Mouse (Mus musculus) heart, embryonic 11.5 days (tissue): Measurements from ENCODE around the gene Rhob. TPM values are rescaled to one million over a fixed set of nuclear protein-coding genes. Genes with fewer than 3 reads are reported as not detected.

ENCODE experiments used
- ATAC-seq: fragments of 200-750 bp; cut with Nextera tagmentation; replicated peaks from 2 replicates; pipeline ENCODE4 v1.8.0; 2017; ENCODE audit warnings: moderate library complexity; ENCODE audit not compliant: insufficient number of reproducible peaks, low FRiP score, low TSS enrichment
- H3K27ac ChIP-seq: fragments of 300-500 bp; sonication (generic); 2 replicates; pipeline ENCODE4 v1.5.1; 2014; ENCODE audit warnings: mild to moderate bottlenecking, low read depth, low read length
- H3K27me3 ChIP-seq: fragments of 300-500 bp; sonication (generic); 2 replicates; pipeline ENCODE4 v1.6.1; 2014; ENCODE audit warnings: mild to moderate bottlenecking, low read length, mixed read lengths; ENCODE audit not compliant: control insufficient read depth, insufficient read depth
- H3K36me3 ChIP-seq: fragments of 300-500 bp; sonication (generic); 2 replicates; pipeline ENCODE4 v1.6.1; 2014; ENCODE audit warnings: mild to moderate bottlenecking, low read length, moderate library complexity, mixed read lengths; ENCODE audit not compliant: control insufficient read depth, insufficient read depth
- H3K4me1 ChIP-seq: fragments of 300-500 bp; sonication (generic); 2 replicates; pipeline ENCODE4 v1.6.1; 2014; ENCODE audit warnings: low read length; ENCODE audit not compliant: control insufficient read depth, insufficient read depth
- H3K4me2 ChIP-seq: fragments of 300-500 bp; sonication (generic); 2 replicates; pipeline ENCODE4 v1.6.1; 2014; ENCODE audit warnings: mild to moderate bottlenecking, moderate library complexity
- H3K4me3 ChIP-seq: fragments of 300-500 bp; sonication (generic); 2 replicates; pipeline ENCODE4 v1.5.1; 2014; ENCODE audit warnings: low read depth, low read length
- H3K9ac ChIP-seq: fragments of 300-500 bp; sonication (generic); 2 replicates; pipeline ENCODE4 v1.6.1; 2014; ENCODE audit warnings: mild to moderate bottlenecking, low read depth, low read length, moderate library complexity
- H3K9me3 ChIP-seq: fragments of 300-500 bp; sonication (generic); replicated peaks from 2 replicates; pipeline ENCODE4 v1.6.1; 2016; ENCODE audit warnings: low read length; ENCODE audit not compliant: control insufficient read depth
- WGBS: fragments of 180-500 bp; shearing (Covaris S2); extraction: QIAGEN DNeasy Blood & Tissue Kit; methylation state at CpG from one replicate; pipeline ENCODE4 v1.1.7; 2014; ENCODE audit not compliant: insufficient replicate concordance; 5-methylcytosine and 5-hydroxymethylcytosine counted together
- polyA plus RNA-seq: library from polyadenylated mRNA; unstranded; fragments of >200 nt; fragmentation: Nextera tagmentation; extraction: Ambion mirVana; gene quantifications from 2 replicates; pipeline ENCODE4 v1.2.1, GENCODE M21; 2014

Rhob gene
- polyA plus RNA-seq, 1 experiment from 2014 or later, result 54.8 TPM

DNA sequence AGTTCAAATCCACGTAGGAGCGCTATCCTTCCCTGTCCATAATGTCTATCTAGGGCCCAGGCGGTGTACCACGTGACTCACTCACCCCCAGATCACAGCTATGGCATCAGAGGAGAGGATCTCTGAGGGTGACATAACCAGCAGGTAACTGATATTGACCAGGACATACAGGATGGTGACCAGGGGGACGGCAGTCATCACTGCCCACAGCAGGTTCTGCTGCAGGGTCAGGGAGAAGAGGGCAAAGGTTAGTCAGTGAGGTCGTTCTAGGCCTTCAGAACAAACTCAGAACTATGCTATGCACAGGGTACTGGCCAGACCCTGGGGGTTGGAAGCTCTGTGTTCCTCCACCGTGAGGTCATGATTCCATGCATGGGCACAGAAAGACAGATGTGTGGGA, 35.8 kb upstream of the Rhob start:
- H3K9me3 ChIP-seq, result no peaks in the 10 kb centered on the region
- H3K4me3 ChIP-seq, result no peak overlapping the region
- WGBS, result 74% methylated on average over 7 of the region's 7 CpGs
- H3K4me2 ChIP-seq, result no peak overlapping the region
- no peaks in the 10 kb centered on the region for H3K27me3 ChIP-seq
- no peaks in the 10 kb centered on the region for H3K4me1 ChIP-seq
- ATAC-seq, result no peak
- no peak overlapping the region for H3K27ac ChIP-seq
- H3K36me3 ChIP-seq, result no peaks in the 10 kb centered on the region
- H3K9ac ChIP-seq, result no peak overlapping the region

DNA sequence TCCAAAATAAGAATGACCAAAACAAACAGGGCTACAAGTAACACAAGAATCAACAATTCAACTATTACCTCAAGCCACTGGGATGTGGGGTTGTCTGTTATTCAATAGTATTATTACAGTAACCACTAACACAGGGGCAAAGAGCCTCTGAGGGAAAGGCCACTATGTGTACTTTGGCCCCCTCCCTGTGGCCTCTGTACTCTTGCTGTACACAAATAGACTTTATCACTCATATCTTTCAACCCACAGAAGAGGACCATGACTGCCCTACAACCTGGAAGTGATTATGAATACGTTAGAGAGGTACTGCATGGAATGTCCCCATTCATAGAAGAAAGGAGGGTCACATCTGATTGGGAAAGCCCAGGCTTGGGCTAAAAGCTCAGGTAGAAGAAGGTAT, 35.1 kb upstream of the Rhob start:
- no peak overlapping the region for H3K4me2 ChIP-seq
- WGBS, result 56% methylated on average over 1 of the region's 1 CpGs
- H3K27ac ChIP-seq, result no peak overlapping the region
- no peaks in the 10 kb centered on the region for H3K9me3 ChIP-seq
- H3K9ac ChIP-seq, result no peak overlapping the region
- H3K27me3 ChIP-seq, result no peaks in the 10 kb centered on the region
- H3K4me3 ChIP-seq, result no peak overlapping the region
- no peak for ATAC-seq
- no peaks in the 10 kb centered on the region for H3K4me1 ChIP-seq
- H3K36me3 ChIP-seq, result no peaks in the 10 kb centered on the region

DNA sequence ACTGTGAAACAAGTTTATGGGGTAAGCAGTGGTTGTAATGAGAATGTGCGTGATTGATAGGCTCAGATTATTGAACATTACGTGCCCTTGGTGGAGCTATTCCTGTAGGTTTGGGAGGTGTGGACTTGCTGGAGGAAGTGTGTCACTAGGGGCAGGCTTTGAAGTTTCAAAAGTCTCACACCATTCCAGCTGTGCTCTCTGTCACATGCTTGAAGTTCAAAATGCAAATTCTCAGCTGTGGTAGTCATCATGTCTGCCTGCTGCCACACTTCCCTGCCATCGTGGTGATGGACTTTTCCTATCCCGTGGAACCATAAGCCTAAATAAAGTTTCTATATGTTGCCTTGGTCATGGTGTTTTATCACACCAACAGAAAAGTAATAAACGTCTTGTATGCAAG, 28.0 kb upstream of the Rhob start:
- no peak overlapping the region for H3K4me3 ChIP-seq
- ATAC-seq, result no peak
- no peaks in the 10 kb centered on the region for H3K4me1 ChIP-seq
- H3K27ac ChIP-seq, result no peak overlapping the region
- H3K4me2 ChIP-seq, result no peak overlapping the region
- no peaks in the 10 kb centered on the region for H3K36me3 ChIP-seq
- WGBS, result 68% methylated on average over 5 of the region's 5 CpGs
- H3K27me3 ChIP-seq, result no peaks in the 10 kb centered on the region
- no peak overlapping the region for H3K9ac ChIP-seq
- no peaks in the 10 kb centered on the region for H3K9me3 ChIP-seq

DNA sequence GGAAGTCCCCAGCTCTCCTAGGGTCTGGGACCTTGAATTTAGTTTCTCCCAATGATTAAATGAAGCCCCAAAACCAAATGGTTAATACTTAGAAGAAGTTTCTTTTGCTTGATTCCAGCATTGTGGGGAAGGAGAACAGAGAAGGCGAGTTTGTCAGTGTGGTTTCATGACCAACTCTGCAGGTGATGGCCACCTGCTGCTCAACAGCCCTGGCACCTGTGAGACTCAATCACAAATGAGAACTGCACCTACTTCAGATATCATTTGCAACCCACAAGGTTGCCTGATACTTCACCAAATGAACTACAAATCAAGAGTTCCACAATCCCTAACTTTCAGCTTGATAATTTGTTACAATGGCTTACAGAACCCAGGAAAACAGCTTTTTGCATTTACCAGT, 27.4 kb upstream of the Rhob start:
- H3K9ac ChIP-seq, result no peak overlapping the region
- WGBS, result 63% methylated on average over 1 of the region's 1 CpGs
- no peaks in the 10 kb centered on the region; the same call in 1 of the 2 replicates for H3K4me1 ChIP-seq

DNA sequence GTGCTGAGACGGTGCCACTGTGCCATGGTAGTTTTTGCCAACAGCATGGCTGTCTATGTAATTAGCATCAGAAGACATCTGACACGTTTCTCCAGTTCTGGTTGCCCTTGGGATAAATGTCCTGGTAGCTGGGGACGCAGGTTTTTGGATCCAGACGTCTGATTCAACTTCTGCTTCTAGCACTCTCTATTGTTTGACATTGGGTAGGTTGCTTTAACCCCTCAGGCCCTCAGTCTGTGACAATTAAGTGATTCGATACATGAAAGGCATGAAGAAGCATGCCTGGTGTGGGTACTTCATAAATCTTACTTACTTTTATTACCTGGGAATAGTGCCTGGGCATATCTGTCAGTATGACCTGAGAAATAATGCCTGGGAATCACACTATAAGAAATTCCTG, 24.3 kb upstream of the Rhob start:
- ATAC-seq, result no peak
- Histone ChIP-seq H3K36me3 (no peaks in the 10 kb centered on the region), H3K27ac (no peak overlapping the region), H3K4me1 (peaks cover 28% of the 10 kb centered on the region), H3K9me3 (no peaks in the 10 kb centered on the region), H3K4me2 (no peak overlapping the region), H3K27me3 (no peaks in the 10 kb centered on the region), H3K4me3 (no peak overlapping the region), H3K9ac (no peak overlapping the region)
- 60% methylated on average over 5 of the region's 5 CpGs for WGBS

More for the DNA sequence above, 27.4 kb upstream of the Rhob start:
- Histone ChIP-seq H3K27ac (no peak overlapping the region), H3K36me3 (no peaks in the 10 kb centered on the region), H3K27me3 (no peaks in the 10 kb centered on the region), H3K9me3 (no peaks in the 10 kb centered on the region), H3K4me3 (no peak overlapping the region), H3K4me2 (no peak overlapping the region)
- no peak for ATAC-seq

DNA sequence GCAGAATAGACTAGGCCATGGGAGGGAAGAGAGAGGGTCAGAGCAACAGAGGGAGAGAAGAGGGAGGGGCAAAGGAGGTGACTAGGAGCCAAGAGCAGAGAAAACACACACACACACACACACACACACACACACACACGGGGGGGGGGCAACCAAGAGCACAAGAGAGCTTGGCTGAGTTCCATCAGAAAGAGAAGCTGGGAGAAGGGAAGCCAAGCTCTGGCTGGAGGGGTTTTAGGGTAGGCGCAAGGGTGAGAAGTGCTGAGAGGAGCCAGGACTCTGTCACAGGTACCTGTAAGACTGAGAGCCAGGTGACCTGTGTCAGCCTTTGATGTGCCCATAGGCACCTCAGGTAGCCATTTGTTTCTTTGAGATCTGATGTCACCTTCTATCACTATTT, 22.9 kb upstream of the Rhob start:
- Histone ChIP-seq H3K9ac (no peak overlapping the region), H3K4me3 (no peak overlapping the region), H3K27ac (no peak overlapping the region), H3K4me2 (no peak overlapping the region), H3K27me3 (no peaks in the 10 kb centered on the region), H3K9me3 (no peaks in the 10 kb centered on the region), H3K36me3 (no peaks in the 10 kb centered on the region), H3K4me1 (peaks cover 29% of the 10 kb centered on the region)
- WGBS, result 63% methylated on average over 2 of the region's 2 CpGs
- no peak for ATAC-seq

DNA sequence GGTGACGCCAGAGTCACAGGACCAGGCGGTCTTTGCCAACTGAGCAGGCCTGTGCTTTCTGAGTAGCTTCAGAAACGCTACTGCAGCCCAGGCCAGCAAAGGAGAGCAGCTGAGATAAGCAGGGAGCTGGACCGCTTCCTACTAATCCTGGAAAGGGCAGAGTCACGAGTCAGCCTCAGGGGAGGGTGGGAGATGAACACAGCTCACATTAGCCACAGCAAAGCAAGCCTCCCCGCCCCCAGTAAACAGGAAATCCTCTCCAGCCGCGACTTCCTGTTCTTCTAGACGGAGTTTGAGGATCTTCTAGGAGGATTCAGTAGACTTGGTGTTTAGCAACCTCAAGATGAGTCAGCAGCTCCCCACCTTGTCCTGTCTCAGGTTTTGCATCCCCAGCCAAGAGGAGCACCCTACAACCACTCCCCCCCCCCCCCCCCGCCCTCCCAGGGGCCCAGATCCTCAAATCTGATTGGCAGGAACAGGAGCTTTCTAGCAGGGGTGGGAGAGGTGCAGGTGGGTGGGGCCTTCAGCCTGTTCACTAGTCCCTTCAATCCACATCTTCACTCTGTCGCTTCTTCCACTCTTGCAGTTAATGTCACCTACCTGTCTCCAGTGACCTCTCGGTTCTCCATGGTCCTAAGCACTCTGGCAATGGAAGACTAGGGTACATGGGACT, 21.7 kb upstream of the Rhob start:
- peak overlapping the region; percentile 47 for H3K4me2 ChIP-seq
- no peak overlapping the region for H3K4me3 ChIP-seq

DNA sequence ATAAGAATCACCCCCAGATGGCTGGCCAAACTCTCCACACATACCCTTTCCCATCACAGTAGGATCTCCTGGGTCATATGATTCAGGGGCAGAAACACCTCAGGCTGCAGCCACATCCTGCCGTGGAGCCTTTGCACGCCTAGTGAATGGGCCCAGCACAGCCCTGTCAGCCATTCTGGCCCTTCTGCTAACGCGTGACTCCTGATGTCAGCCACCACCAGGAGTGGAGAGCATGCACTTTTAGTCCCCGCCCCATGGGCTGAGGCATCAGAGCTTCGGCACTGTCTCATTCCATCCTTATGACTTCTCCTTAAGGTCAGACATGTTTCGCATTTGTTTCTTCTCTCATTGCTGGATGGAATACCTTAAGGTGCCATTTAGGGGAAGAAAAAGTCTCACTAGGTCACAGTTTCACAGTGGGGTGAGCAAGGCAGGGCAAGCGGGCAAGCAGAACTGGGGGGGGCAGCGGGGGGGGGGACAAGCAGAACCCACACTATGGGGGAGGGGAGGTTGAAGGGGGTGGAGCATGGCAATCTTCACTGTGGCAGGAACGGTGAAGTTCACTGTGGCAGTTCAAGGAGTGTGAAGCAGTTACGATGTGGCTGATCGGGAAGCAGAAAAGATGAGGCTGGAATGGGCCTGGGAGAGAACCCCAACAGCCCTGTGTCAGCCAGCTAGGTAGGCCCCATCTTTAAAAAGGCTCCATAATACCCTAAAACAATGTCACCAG, 19.8 kb upstream of the Rhob start:
- no peaks in the 10 kb centered on the region for H3K36me3 ChIP-seq
- H3K27ac ChIP-seq, result peak overlapping the region; percentile 50; the same call in 1 of the 2 replicates
- H3K4me3 ChIP-seq, result no peak overlapping the region
- WGBS, result 43% methylated on average over 12 of the region's 12 CpGs
- no peak overlapping the region for H3K9ac ChIP-seq
- no peak overlapping the region for H3K4me2 ChIP-seq
- no peaks in the 10 kb centered on the region for H3K9me3 ChIP-seq
- no peak; the same call in 1 of the 2 replicates for ATAC-seq
- no peaks in the 10 kb centered on the region for H3K27me3 ChIP-seq
- H3K4me1 ChIP-seq, result peaks cover 29% of the 10 kb centered on the region

More for the DNA sequence above, 21.7 kb upstream of the Rhob start:
- peak; percentile 70 for ATAC-seq
- Histone ChIP-seq H3K27me3 (no peaks in the 10 kb centered on the region), H3K4me1 (peaks cover 29% of the 10 kb centered on the region), H3K36me3 (no peaks in the 10 kb centered on the region), H3K9me3 (no peaks in the 10 kb centered on the region), H3K27ac (peak overlapping the region; percentile 84), H3K9ac (no peak overlapping the region)
- WGBS, result 29% methylated on average over 11 of the region's 12 CpGs
